Mouse (Mus musculus) heart, adult 8-10 months (tissue): ENCODE data around the gene Plac9a. TPM values are rescaled to one million over a fixed set of nuclear protein-coding genes. Genes with fewer than 3 reads are reported as not detected.
"Not testable (repeated sequence)": the region's sequence is repeated elsewhere in the genome, so short reads cannot be mapped to it uniquely, and the experiment has no call there.

Experiments used
- DNase-seq: peaks from one replicate; pipeline ENCODE4 v3.0.0; 2022; ENCODE audit warnings: low spot score
- total RNA-seq, 4 experiments: library from RNA; stranded (reverse); gene quantifications; 2 replicates each; pipeline ENCODE4 v1.2.4; 2022

The Plac9a gene
- 1 to 10 TPM in 3 of 4 experiments, under 1 TPM in 1; 0.88 to 5.5 (median 3.0) TPM for total RNA-seq

- DNase-seq: not testable (repeated sequence)
Measured at GRCm38 (mm10) chr14:25903000-25903399, at the start of gene Plac9a. TSS of gene Plac9a (minus strand) at chr14:25903100.

- DNase-seq: not testable (repeated sequence)
Measured at GRCm38 (mm10) chr14:25938004-25938403, 35.1 kb upstream of the Plac9a start, which contains the start of gene Cphx1. TSS of gene Cphx1 (plus strand) at chr14:25938304.

GRCm38 (mm10) chr14:25936867-25937630, 34.1 kb upstream of the Plac9a start:
- DNase-seq: not testable (repeated sequence)

- DNase-seq: not testable (repeated sequence)
Measured at GRCm38 (mm10) chr14:25927562-25927881, 24.6 kb upstream of the Plac9a start, which contains the start of gene Tmem254a. TSS of gene Tmem254a (minus strand) at chr14:25927672.

GRCm38 (mm10) chr14:25926814-25927561, 24.1 kb upstream of the Plac9a start:
- not testable (repeated sequence) for DNase-seq

GRCm38 (mm10) chr14:25918427-25919170, 15.7 kb upstream of the Plac9a start:
- DNase-seq: not testable (repeated sequence)

- DNase-seq: not testable (repeated sequence)
Measured at GRCm38 (mm10) chr14:25908976-25909375, 6.1 kb upstream of the Plac9a start.

- DNase-seq: not testable (repeated sequence)
Measured at GRCm38 (mm10) chr14:25907272-25907671, 4.4 kb upstream of the Plac9a start.

GRCm38 (mm10) chr14:25905243-25905642, 2.3 kb upstream of the Plac9a start:
- DNase-seq: not testable (repeated sequence)

- DNase-seq: not testable (repeated sequence)
Measured at GRCm38 (mm10) chr14:25895686-25896085, 7.2 kb downstream of the Plac9a start.

- DNase-seq: not testable (repeated sequence)
Measured at GRCm38 (mm10) chr14:25894566-25894965, 8.3 kb downstream of the Plac9a start.

- DNase-seq: not testable (repeated sequence)
Measured at GRCm38 (mm10) chr14:25885886-25886285, 17.0 kb downstream of the Plac9a start.

- not testable (repeated sequence) for DNase-seq
Measured at GRCm38 (mm10) chr14:25881769-25882168, 21.1 kb downstream of the Plac9a start.

- not testable (repeated sequence) for DNase-seq
Measured at GRCm38 (mm10) chr14:25876640-25877039, 26.3 kb downstream of the Plac9a start.

GRCm38 (mm10) chr14:25872461-25873415, 30.2 kb downstream of the Plac9a start:
- peak; percentile 47 for DNase-seq

- peak; percentile 41 for DNase-seq
Measured at GRCm38 (mm10) chr14:25869135-25869878, 33.6 kb downstream of the Plac9a start.

GRCm38 (mm10) chr14:25868706-25869105, 34.2 kb downstream of the Plac9a start:
- DNase-seq: no peak

GRCm38 (mm10) chr14:25867834-25868233, 35.1 kb downstream of the Plac9a start:
- DNase-seq: no peak

GRCm38 (mm10) chr14:25866832-25867231, 36.1 kb downstream of the Plac9a start:
- peak; percentile 53 for DNase-seq

- no peak for DNase-seq
Measured at GRCm38 (mm10) chr14:25866384-25866783, 36.5 kb downstream of the Plac9a start.
